Mouse (Mus musculus): ENCODE results near the gene Flnc.
A peak's percentile ranks its signal among the peaks of the same experiment; 100 is the strongest.
"Not testable (repeated sequence)": the region's sequence is repeated elsewhere in the genome, so short reads cannot be mapped to it uniquely, and the experiment has no call there.

The Flnc gene

GRCm38 (mm10) chr6:29433038-29433803, at the start of gene Flnc:
TSS of gene Flnc (plus strand) at chr6:29433256.
- no peak for DNase-seq (ENCODE audit: low read depth)

DNA sequence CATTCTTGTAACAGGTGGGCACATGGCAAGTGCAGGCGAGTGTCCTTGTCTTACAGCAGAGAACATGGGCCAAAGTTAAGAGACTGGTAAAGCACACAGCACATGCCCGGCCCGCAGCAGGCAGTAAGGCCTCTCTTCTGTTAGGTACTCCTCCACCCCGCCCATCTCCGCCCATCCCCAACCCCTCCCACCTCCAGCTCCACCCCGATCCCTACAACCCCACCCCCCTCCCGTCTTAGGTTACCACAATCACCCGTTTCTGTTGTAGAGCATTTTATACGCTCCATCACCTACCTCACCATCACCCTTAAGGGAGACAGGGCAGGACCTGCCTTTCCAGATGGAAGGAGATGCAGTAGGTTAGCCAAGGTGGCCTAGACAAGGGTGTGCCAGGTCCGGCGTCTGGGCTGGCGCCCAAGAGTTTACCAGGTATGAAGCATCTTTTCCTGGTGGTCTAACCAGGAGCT, 45.0 kb upstream of the Flnc start, which contains the start of gene Opn1sw:
TSS of gene Opn1sw (minus strand) at position 417 of the 467 bp plus-strand sequence.
- no peak for DNase-seq (ENCODE audit: low read depth)

- DNase-seq (ENCODE audit: low read depth): peak; percentile 85
These were observed 44.4 kb upstream of the Flnc start for GRCm38 (mm10) chr6:29388606-29389080.

GRCm38 (mm10) chr6:29389425-29389824, 43.6 kb upstream of the Flnc start:
- DNase-seq (ENCODE audit: low read depth): no peak

DNA sequence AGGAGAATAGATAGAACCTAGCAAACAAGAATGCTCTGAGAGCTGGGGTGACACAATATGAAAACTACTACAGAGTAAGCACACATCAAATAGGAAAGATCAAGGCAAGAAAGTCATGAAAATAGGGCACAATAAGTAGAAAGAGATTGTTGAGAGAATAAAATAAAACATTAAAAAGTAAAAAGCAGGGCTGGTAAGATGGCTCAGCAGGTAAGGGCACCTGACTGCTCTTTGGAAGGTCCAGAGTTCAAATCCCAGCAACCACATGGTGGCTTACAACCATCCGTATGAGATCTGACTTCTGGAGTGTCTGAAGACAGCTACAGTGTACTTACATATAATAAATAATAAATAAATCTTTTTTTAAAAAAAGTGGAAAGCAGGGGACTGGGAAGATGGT, 42.6 kb upstream of the Flnc start:
- DNase-seq (ENCODE audit: low read depth): not testable (repeated sequence)

DNA sequence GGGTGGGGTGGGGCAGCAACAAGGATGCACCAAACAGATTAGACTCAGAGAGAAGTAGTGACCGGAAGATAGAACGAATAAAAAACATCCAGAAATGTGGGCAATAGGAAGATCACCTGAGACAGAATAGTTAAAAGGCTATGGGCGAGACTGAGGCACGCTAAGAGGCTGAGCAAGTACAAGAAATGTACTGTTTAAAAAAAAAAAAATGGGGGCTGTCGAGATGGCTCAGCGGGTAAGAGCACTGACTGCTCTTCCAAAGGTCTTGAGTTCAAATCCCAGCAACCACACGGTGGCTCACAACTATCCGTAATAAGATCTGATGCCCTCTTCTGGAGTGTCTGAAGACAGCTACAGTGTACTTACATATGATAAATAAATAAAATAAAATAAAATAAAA, 41.8 kb upstream of the Flnc start:
- DNase-seq (ENCODE audit: low read depth): not testable (repeated sequence)

DNA sequence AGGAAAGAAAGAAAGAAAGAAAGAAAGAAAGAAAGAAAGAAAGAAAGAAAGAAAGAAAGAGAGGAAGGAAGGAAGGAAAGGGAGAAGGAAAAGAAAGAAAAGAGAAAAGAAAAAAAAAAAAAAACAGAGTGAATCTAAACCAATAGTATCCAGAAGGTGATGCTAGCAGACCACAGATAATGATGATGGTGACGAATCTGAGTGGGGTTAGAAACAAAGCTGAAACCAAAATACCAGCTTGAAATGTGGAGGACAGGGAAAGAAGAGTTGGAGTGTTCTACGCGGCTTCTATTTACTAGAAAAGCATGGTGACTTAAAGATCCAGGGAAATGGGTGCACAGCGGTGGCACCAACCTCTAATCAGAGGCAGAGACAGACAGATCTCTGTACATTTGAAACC, 41.3 kb upstream of the Flnc start:
- DNase-seq (ENCODE audit: low read depth): no peak

- DNase-seq (ENCODE audit: low read depth): no peak
These were observed 38.8 kb upstream of the Flnc start for GRCm38 (mm10) chr6:29394286-29394685.

- DNase-seq (ENCODE audit: low read depth): peak; percentile 21
These were observed 36.9 kb upstream of the Flnc start, which contains the start of gene Ccdc136 for GRCm38 (mm10) chr6:29395910-29396713. TSS of gene Ccdc136 (plus strand) at chr6:29396309.

- DNase-seq (ENCODE audit: low read depth): no peak
These were observed 36.1 kb upstream of the Flnc start for GRCm38 (mm10) chr6:29396714-29397540.

GRCm38 (mm10) chr6:29397575-29397974, 35.5 kb upstream of the Flnc start:
- no peak for DNase-seq (ENCODE audit: low read depth)

DNA sequence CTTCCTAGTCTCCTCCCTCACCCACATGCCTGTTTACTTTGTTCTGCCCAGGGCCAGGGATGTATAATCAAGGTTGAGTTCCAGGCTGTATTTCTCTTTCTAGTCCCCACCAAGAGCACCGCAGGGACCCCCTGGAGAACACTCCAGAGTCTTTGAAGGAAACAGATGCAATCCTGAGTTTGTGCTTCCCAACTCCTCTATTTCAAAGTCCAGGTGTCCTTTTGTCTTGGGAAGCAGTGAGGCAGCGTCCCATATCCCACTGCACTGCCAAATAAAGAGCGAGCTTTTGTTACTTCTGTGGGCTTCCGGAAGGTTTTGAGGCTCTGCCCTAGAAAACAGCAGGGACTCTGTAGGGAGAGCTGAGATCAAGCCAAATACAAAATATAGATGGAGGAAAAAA, 33.2 kb upstream of the Flnc start:
- no peak for DNase-seq (ENCODE audit: low read depth)

DNA sequence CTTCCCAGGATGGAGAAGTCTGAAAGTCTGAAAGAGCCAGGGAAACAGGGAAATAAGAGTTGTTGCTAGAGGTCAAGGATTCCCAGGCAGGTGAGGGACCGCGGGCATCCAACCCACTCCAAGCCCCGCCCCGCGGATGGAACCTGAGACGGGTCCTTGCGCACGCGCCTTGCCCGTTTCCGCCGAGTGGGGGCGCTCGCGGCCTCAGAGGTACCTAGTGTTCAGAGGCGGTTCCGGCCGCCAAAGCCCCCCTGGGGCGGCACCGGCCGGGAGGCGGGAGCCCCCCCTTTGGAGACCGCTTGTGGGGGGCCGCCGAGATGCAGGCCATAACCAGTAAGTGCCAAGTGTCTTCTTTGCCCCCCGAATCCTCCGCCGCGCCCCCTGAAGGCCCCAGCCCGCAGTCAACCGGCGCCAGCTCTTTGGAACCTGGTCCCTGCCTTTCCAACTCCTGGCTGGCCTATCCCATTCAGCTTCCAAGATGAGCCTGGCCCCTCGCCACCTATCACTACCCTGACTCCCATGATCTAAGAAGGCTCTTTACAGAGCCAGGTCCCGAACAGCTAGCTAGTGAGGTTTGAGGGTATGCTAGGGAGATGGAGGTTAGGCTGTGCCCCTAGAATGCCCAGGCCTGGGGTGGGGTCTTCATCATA, 30.2 kb upstream of the Flnc start:
- no peak for DNase-seq (ENCODE audit: low read depth)

DNA sequence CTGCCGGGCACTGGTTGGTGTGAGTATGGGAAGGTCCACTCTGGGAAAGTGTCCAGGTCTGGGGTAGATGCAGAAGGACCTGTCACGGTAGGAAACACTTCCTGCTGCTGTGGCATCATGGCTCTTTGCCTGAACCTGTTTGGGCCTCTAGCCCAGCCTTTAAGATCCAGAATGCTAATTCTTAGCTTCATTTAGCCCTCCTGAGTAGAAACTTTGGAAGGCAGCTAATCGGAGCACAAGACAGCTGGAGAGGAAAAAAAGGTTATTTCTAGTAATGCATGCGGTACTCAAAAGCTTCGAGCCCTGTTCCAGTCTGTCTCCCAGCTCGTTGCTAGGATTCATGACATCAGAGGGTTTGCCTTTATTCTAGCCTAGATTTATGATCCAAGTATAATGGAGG, 26.6 kb upstream of the Flnc start:
- no peak for DNase-seq (ENCODE audit: low read depth)

- DNase-seq (ENCODE audit: low read depth): no peak
These were observed 17.6 kb upstream of the Flnc start for GRCm38 (mm10) chr6:29415446-29415845.

GRCm38 (mm10) chr6:29420596-29420995, 12.5 kb upstream of the Flnc start:
- DNase-seq (ENCODE audit: low read depth): no peak

- DNase-seq (ENCODE audit: low read depth): no peak
These were observed 7.9 kb upstream of the Flnc start for GRCm38 (mm10) chr6:29425118-29425517.

GRCm38 (mm10) chr6:29426331-29426730, 6.7 kb upstream of the Flnc start:
- no peak for DNase-seq (ENCODE audit: low read depth)

DNA sequence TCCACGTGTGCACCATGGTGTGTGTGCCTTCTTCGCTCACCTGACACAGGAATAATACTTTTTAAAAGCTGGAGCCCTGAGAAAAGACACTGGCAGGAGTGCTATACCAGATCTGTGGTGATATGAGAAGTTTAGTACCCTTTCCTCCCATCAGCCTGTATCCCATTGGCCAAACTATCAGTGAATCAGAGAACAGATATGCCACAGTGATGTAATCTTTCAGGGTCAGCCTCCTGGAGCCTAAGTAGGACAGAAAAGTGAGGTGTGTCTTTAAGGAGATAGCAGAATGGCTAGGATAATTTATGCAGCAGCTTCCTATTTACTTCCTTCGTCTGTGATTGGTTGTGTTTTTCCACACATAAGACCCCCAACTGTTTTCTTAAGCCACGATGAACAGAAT, 4.9 kb upstream of the Flnc start:
- no peak for DNase-seq (ENCODE audit: low read depth)

GRCm38 (mm10) chr6:29430681-29431420, 2.2 kb upstream of the Flnc start:
- DNase-seq (ENCODE audit: low read depth): peak; percentile 71

DNA sequence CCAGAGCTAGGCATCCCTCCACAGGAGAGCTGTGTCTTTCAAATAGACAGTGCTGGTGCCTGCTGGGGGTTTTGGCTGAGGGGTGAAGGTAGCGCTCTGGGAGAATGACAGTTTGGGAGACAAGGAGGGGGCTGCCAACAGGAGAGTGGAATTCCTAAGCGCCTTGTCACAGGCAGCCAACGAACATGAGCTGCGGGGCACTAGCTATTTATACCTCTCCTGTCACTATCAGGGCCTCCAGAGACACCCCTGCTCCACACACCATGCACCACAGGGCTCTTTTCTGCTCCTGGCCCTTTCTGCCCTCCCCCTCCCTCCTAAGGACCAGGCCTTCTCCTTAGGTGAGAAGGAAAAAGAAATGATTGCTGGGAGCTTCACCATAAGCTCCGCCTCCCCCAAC, 1.6 kb upstream of the Flnc start:
- no peak for DNase-seq (ENCODE audit: low read depth)
